Mouse (Mus musculus) layer of hippocampus, adult 11-12 months (tissue): Measurements from ENCODE around the gene Pik3c2a.

Experiments used
- DNase-seq: peaks from one replicate; pipeline ENCODE4 v3.0.0; 2022; ENCODE audit warnings: low spot score

Pik3c2a gene

GRCm38 (mm10) chr7:116298389-116298788 is 144.9 kb downstream of the Pik3c2a start:
- no peak for DNase-seq

- no peak for DNase-seq
Observed at GRCm38 (mm10) chr7:116294961-116295360, 148.3 kb downstream of the Pik3c2a start.

DNA sequence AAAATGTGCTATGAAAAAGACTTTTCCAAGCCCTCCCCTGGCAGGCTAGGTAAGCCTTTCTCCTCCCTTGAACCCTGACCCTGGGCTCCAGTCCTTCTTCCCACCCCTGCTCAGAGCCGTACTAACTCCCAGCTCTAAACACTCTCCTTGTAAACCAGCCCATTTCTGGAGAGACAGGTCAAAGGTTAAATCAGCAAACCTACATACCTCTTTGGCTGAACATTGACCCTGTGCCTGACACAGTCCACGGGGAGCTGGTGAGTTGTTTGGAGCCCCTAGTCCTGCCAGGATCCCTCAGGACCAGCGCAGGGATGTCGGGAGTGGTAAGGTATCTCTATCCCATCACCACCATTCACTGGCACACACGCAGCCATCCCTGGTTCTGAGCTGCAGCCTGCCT is 150.9 kb downstream of the Pik3c2a start:
- no peak for DNase-seq

DNA sequence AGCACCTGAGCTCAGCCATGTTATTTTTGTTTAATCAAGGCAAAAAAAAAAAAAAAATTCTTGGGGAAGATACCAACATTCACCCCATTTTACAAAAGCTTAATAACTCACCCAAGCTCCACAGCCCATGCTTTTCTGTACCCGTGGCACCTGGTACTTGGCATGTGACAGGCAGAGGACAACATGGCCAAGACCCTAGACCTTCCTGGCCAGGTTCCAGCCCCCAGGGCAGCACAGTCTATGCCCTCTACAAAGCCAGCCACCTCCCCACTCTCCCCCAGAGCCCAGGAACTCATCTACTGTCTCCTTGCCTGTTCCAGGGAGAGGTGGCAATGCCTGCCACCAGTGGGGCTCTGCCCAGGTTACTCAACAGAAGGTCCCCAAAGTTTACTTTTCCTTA is 152.7 kb downstream of the Pik3c2a start:
- DNase-seq = no peak

GRCm38 (mm10) chr7:116288996-116289395 is 154.3 kb downstream of the Pik3c2a start:
- DNase-seq = no peak

DNA sequence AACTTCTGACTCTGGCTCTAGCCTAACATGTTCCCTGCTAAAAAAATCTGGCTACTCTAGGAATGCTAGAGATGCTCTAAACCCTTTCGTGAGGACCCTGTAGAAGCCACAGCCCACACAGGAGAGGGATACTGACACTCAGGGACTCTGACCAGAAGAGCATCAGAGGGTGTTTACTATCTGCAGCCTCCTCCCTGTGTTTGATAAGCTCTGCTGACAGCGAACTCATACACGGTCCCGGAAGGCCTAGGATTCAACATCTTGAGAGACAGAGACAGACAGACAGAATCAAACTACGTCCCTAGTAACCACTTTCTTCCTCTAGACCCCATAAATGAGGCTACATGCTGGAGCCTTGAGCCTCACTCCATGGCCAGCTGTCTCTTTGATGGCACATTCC is 155.3 kb downstream of the Pik3c2a start:
- DNase-seq = no peak
